8 mouse cellular contexts compared by ENCODE assay signal in genomic region chr10:25298264-25298671, GRCm38 (mm10). TPM values are rescaled to one million over a fixed set of nuclear protein-coding genes. Genes with fewer than 3 reads are reported as not detected.
DNase-seq lines count a peak whose midpoint lies in the region; ATAC-seq and TF ChIP-seq lines count a peak whose summit lies in the region.

No protein-coding gene starts in this region.

- peaks cover 9% of the 10 kb centered on the region; the same call in 1 of the 2 replicates for H3K4me1 ChIP-seq in forebrain, postnatal 0 days (ENCODE audit: insufficient read depth)
- peaks cover 6% of the 10 kb centered on the region for H3K4me1 ChIP-seq in forebrain, embryonic 16.5 days (replicated peaks; ENCODE audit: control insufficient read depth, insufficient read depth, low read length)
- H3K4me1 ChIP-seq in embryonic facial prominence, embryonic 10.5 days, result peaks cover 19% of the 10 kb centered on the region
- H3K4me1 ChIP-seq in hindbrain, embryonic 15.5 days (replicated peaks), result peaks cover 14% of the 10 kb centered on the region
- H3K4me1 ChIP-seq in liver, embryonic 16.5 days (ENCODE audit: control insufficient read depth, low read depth, low read length), result peaks cover 34% of the 10 kb centered on the region
- peaks cover 16% of the 10 kb centered on the region for H3K4me1 ChIP-seq in stomach, embryonic 15.5 days

- no peak overlapping the region for H3K9ac ChIP-seq in forebrain, postnatal 0 days
- no peak overlapping the region for H3K9ac ChIP-seq in forebrain, embryonic 16.5 days (replicated peaks; ENCODE audit: low read depth, low read length)
- no peak overlapping the region for H3K9ac ChIP-seq in hindbrain, embryonic 15.5 days
- H3K9ac ChIP-seq in liver, embryonic 16.5 days (ENCODE audit: low read depth, low read length), result peak overlapping the region; percentile 84
- H3K9ac ChIP-seq in stomach, embryonic 15.5 days, result no peak overlapping the region

- no peak overlapping the region for H3K27ac ChIP-seq in forebrain, postnatal 0 days (ENCODE audit: low read depth, low read length)
- H3K27ac ChIP-seq in forebrain, embryonic 16.5 days (ENCODE audit: low read length), result no peak overlapping the region
- H3K27ac ChIP-seq in embryonic facial prominence, embryonic 10.5 days (replicated peaks), result peak overlapping the region; percentile 94
- no peak overlapping the region for H3K27ac ChIP-seq in hindbrain, embryonic 15.5 days (replicated peaks)
- H3K27ac ChIP-seq in liver, embryonic 16.5 days (ENCODE audit: low read length), result peak overlapping the region; percentile 93
- H3K27ac ChIP-seq in stomach, embryonic 15.5 days, result peak overlapping the region; percentile 96

- ATAC-seq in forebrain, postnatal 0 days, result no peak
- no peak for ATAC-seq in forebrain, embryonic 16.5 days
- no peak for ATAC-seq in hindbrain, embryonic 15.5 days (ENCODE audit: low FRiP score, low read depth)
- peak; percentile 44 for ATAC-seq in liver, embryonic 16.5 days (ENCODE audit: low read depth)
- no peak for ATAC-seq in stomach, embryonic 15.5 days (ENCODE audit: insufficient read depth, low FRiP score, low read depth)

- no peak for DNase-seq in forebrain, postnatal 0 days
- DNase-seq in embryonic facial prominence, embryonic 10.5 days (ENCODE audit: low spot score), result no peak
- no peak for DNase-seq in layer of hippocampus, adult 9-11 months
- no peak for DNase-seq in cerebellum, postnatal 10 days

- H3K36me3 ChIP-seq in forebrain, postnatal 0 days (ENCODE audit: insufficient read depth), result no peaks in the 10 kb centered on the region
- H3K36me3 ChIP-seq in forebrain, embryonic 16.5 days (ENCODE audit: control insufficient read depth, insufficient read depth), result no peaks in the 10 kb centered on the region
- H3K36me3 ChIP-seq in embryonic facial prominence, embryonic 10.5 days (replicated peaks), result no peaks in the 10 kb centered on the region
- no peaks in the 10 kb centered on the region for H3K36me3 ChIP-seq in hindbrain, embryonic 15.5 days
- no peaks in the 10 kb centered on the region for H3K36me3 ChIP-seq in liver, embryonic 16.5 days (ENCODE audit: control insufficient read depth, insufficient read depth)
- H3K36me3 ChIP-seq in stomach, embryonic 15.5 days, result no peaks in the 10 kb centered on the region

- TF ChIP-seq CTCF in forebrain, postnatal 0 days (IDR thresholded peaks at IDR 0.05; ENCODE audit: low read depth), result no peak

- 93% methylated on average over 4 of the region's 4 CpGs for WGBS in forebrain, postnatal 0 days
- WGBS in forebrain, embryonic 16.5 days, result 87% methylated on average over 4 of the region's 4 CpGs
- 81% methylated on average over 4 of the region's 4 CpGs for WGBS in embryonic facial prominence, embryonic 10.5 days
- 88% methylated on average over 4 of the region's 4 CpGs for WGBS in hindbrain, embryonic 15.5 days
- WGBS in liver, embryonic 16.5 days (ENCODE audit: insufficient replicate concordance), result 31% methylated on average over 4 of the region's 4 CpGs
- 66% methylated on average over 4 of the region's 4 CpGs for WGBS in stomach, embryonic 15.5 days

- H3K27me3 ChIP-seq in forebrain, postnatal 0 days (ENCODE audit: insufficient read depth, low read length), result no peaks in the 10 kb centered on the region
- H3K27me3 ChIP-seq in forebrain, embryonic 16.5 days (replicated peaks; ENCODE audit: control insufficient read depth, insufficient read depth, low read length), result no peaks in the 10 kb centered on the region
- H3K27me3 ChIP-seq in embryonic facial prominence, embryonic 10.5 days (replicated peaks; ENCODE audit: low read depth, poor library complexity, severe bottlenecking), result no peaks in the 10 kb centered on the region
- no peaks in the 10 kb centered on the region for H3K27me3 ChIP-seq in hindbrain, embryonic 15.5 days
- no peaks in the 10 kb centered on the region for H3K27me3 ChIP-seq in liver, embryonic 16.5 days (ENCODE audit: control insufficient read depth, insufficient read depth, low read depth, low read length)
- H3K27me3 ChIP-seq in stomach, embryonic 15.5 days (replicated peaks), result no peaks in the 10 kb centered on the region

- peak overlapping the region; percentile 80; the same call in 1 of the 2 replicates for H3K4me2 ChIP-seq in forebrain, postnatal 0 days (ENCODE audit: low read depth)
- H3K4me2 ChIP-seq in forebrain, embryonic 16.5 days (ENCODE audit: low read length), result no peak overlapping the region
- H3K4me2 ChIP-seq in hindbrain, embryonic 15.5 days, result peak overlapping the region; percentile 78; the same call in 1 of the 2 replicates
- H3K4me2 ChIP-seq in liver, embryonic 16.5 days (ENCODE audit: low read depth, low read length), result peak overlapping the region; percentile 79
- peak overlapping the region; percentile 53 for H3K4me2 ChIP-seq in stomach, embryonic 15.5 days

- H3K9me3 ChIP-seq in forebrain, postnatal 0 days (ENCODE audit: low read length), result no peaks in the 10 kb centered on the region
- H3K9me3 ChIP-seq in forebrain, embryonic 16.5 days (ENCODE audit: control insufficient read depth, low read length), result no peaks in the 10 kb centered on the region
- H3K9me3 ChIP-seq in embryonic facial prominence, embryonic 10.5 days, result 0 out of 2 replicates have a peak, but pooled peaks cover 2% of the 10 kb centered on the region
- no peaks in the 10 kb centered on the region for H3K9me3 ChIP-seq in hindbrain, embryonic 15.5 days
- H3K9me3 ChIP-seq in liver, embryonic 16.5 days (replicated peaks; ENCODE audit: control insufficient read depth, low read length), result no peaks in the 10 kb centered on the region
- H3K9me3 ChIP-seq in stomach, embryonic 15.5 days, result no peaks in the 10 kb centered on the region

- no peak overlapping the region for H3K4me3 ChIP-seq in forebrain, postnatal 0 days (ENCODE audit: low read depth, low read length)
- no peak overlapping the region for H3K4me3 ChIP-seq in forebrain, embryonic 16.5 days (replicated peaks; ENCODE audit: low read length)
- H3K4me3 ChIP-seq in embryonic facial prominence, embryonic 10.5 days, result peak overlapping the region; percentile 70; the same call in 1 of the 2 replicates
- no peak overlapping the region for H3K4me3 ChIP-seq in hindbrain, embryonic 15.5 days
- peak overlapping the region; percentile 81 for H3K4me3 ChIP-seq in liver, embryonic 16.5 days (ENCODE audit: low read depth, low read length)
- peak overlapping the region; percentile 73 for H3K4me3 ChIP-seq in stomach, embryonic 15.5 days (replicated peaks)

RNA-seq across cellular contexts. Expression of gene Akap7, which starts 9.4 kb away (rescaled TPM):
- total RNA-seq in forebrain, postnatal 0 days (2014; rRNA removed), result 106 and 159 TPM in 2 replicates
- polyA plus RNA-seq in forebrain, postnatal 0 days (2015; fragmentation: Nextera tagmentation; extraction: Ambion mirVana), result 64.2 and 66.5 TPM in 2 replicates
- polyA plus RNA-seq in forebrain, embryonic 16.5 days (2015; fragmentation: Nextera tagmentation; extraction: Ambion mirVana), result 33.3 and 37.1 TPM in 2 replicates
- polyA plus RNA-seq in embryonic facial prominence, embryonic 10.5 days (2016; fragmentation: Nextera tagmentation; extraction: Ambion mirVana), result 17.0 and 18.2 TPM in 2 replicates
- polyA plus RNA-seq in hindbrain, embryonic 15.5 days (2015; fragmentation: Nextera tagmentation; extraction: Ambion mirVana), result 51.6 and 57.7 TPM in 2 replicates
- 19.0 and 20.3 TPM in 2 replicates for polyA plus RNA-seq in liver, embryonic 16.5 days (2015; fragmentation: Nextera tagmentation; extraction: Ambion mirVana)
- 29.1 and 30.9 TPM in 2 replicates for polyA plus RNA-seq in stomach, embryonic 15.5 days (2015; fragmentation: Nextera tagmentation; extraction: Ambion mirVana)

Comparison
In these comparisons a context has a peak if more than half of its experiments do, and no peak if none do; other contexts are left out.
1. H3K27ac ChIP-seq: peak in embryonic facial prominence, embryonic 10.5 days (single experiment), liver, embryonic 16.5 days (single experiment) and stomach, embryonic 15.5 days (single experiment); none in forebrain, postnatal 0 days (single experiment), forebrain, embryonic 16.5 days (single experiment) and hindbrain, embryonic 15.5 days (single experiment).
2. H3K4me3 ChIP-seq: peak in embryonic facial prominence, embryonic 10.5 days (single experiment), liver, embryonic 16.5 days (single experiment) and stomach, embryonic 15.5 days (single experiment); none in forebrain, postnatal 0 days (single experiment), forebrain, embryonic 16.5 days (single experiment) and hindbrain, embryonic 15.5 days (single experiment).